Mouse (Mus musculus) liver, embryonic 12.5 days (tissue): ENCODE measurements around the gene Bicdl2. TPM values are rescaled to one million over a fixed set of nuclear protein-coding genes. Genes with fewer than 3 reads are reported as not detected.

Experiments used
- ATAC-seq: fragments of 200-750 bp; cut with Nextera tagmentation; 2 replicates; pipeline ENCODE4 v1.8.0; 2017; ENCODE audit warnings: moderate number of reproducible peaks, mild to moderate bottlenecking, moderate library complexity
- H3K27ac ChIP-seq: fragments of 300-500 bp; sonication (generic); 2 replicates; pipeline ENCODE4 v1.5.1; 2016; ENCODE audit warnings: mild to moderate bottlenecking
- H3K27me3 ChIP-seq: fragments of 300-500 bp; sonication (generic); replicated peaks from 2 replicates; pipeline ENCODE4 v1.6.1; 2016; ENCODE audit warnings: mild to moderate bottlenecking, moderate library complexity
- H3K36me3 ChIP-seq: fragments of 300-500 bp; sonication (generic); 2 replicates; pipeline ENCODE4 v1.6.1; 2016; ENCODE audit warnings: mild to moderate bottlenecking, moderate library complexity
- H3K4me1 ChIP-seq: fragments of 300-500 bp; sonication (generic); 2 replicates; pipeline ENCODE4 v1.6.1; 2016
- H3K4me2 ChIP-seq: fragments of 300-500 bp; sonication (generic); 2 replicates; pipeline ENCODE4 v1.6.1; 2016; ENCODE audit warnings: mild to moderate bottlenecking, moderate library complexity
- H3K4me3 ChIP-seq: fragments of 300-500 bp; sonication (generic); 2 replicates; pipeline ENCODE4 v1.5.1; 2016; ENCODE audit warnings: mild to moderate bottlenecking, moderate library complexity
- H3K9ac ChIP-seq: fragments of 300-500 bp; sonication (generic); 2 replicates; pipeline ENCODE4 v1.6.1; 2016; ENCODE audit warnings: mild to moderate bottlenecking, moderate library complexity
- H3K9me3 ChIP-seq: fragments of 300-500 bp; sonication (generic); replicated peaks from 2 replicates; pipeline ENCODE4 v1.6.1; 2016; ENCODE audit warnings: mild to moderate bottlenecking, moderate library complexity
- WGBS: fragments of 180-500 bp; shearing (Covaris S2); methylation state at CpG from one replicate; pipeline ENCODE4 v1.1.7; 2016; ENCODE audit not compliant: insufficient replicate concordance; 5-methylcytosine and 5-hydroxymethylcytosine counted together
- polyA plus RNA-seq: library from polyadenylated mRNA; unstranded; fragments of >200 nt; fragmentation: Nextera tagmentation; extraction: Ambion mirVana; gene quantifications from 2 replicates; pipeline ENCODE4 v1.2.1, GENCODE M21; 2016

The Bicdl2 gene
- polyA plus RNA-seq, 1 experiment from 2014 or later, result not detected

DNA sequence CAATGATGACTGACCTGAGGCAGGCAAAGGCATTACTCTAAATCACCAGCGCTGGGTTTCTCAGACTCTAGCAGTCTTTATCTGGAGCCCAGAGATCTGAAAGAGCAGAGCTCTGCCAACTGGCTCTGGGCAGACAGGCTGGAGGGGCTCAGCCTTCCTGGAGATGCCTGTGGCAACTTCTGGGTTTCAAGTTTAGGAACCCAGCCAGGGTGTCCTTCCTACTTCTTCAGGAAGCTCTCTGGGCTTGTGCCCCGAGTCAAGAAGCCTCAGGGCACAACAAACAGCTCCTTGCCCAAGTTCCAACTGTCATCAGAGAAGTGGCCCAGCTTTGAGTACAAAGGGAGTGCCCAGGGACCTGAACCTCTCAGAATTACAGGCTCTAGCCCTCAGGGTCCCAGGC lies 5.9 kb upstream of the Bicdl2 start:
- peaks cover 32% of the 10 kb centered on the region for H3K27me3 ChIP-seq
- 33% methylated on average over 2 of the region's 2 CpGs for WGBS
- no peak for ATAC-seq

DNA sequence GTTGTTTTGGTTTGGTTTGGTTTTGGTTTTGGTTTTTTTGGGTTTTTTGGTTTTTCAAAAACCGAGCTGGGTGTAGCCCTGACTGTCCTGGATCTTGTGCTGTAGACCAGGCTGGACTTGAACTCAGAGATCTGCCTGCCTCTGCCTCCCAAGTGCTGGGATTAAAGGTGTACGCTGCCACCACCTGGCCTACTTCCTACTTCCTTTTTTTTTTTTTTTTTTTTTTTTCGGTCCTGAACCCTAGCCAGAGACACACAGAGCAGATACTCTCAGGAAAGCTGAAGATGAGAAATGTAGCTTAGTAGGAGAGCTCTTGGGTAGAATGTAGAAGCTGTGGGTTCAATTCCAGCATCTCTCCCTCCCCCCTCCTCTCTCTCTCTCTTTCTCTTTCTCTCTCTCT lies 1.9 kb upstream of the Bicdl2 start:
- Histone ChIP-seq H3K4me1 (no peaks in the 10 kb centered on the region), H3K27ac (no peak overlapping the region), H3K9ac (no peak overlapping the region), H3K36me3 (no peaks in the 10 kb centered on the region), H3K4me2 (no peak overlapping the region), H3K27me3 (peaks cover 65% of the 10 kb centered on the region), H3K4me3 (no peak overlapping the region), H3K9me3 (no peaks in the 10 kb centered on the region)
- ATAC-seq, result no peak
- 56% methylated on average over 3 of the region's 3 CpGs for WGBS

More for the DNA sequence above, 5.9 kb upstream of the Bicdl2 start:
- H3K27ac ChIP-seq, result no peak overlapping the region
- no peaks in the 10 kb centered on the region for H3K36me3 ChIP-seq
- no peaks in the 10 kb centered on the region for H3K4me1 ChIP-seq
- no peak overlapping the region for H3K4me3 ChIP-seq
- no peak overlapping the region for H3K4me2 ChIP-seq
- H3K9me3 ChIP-seq, result no peaks in the 10 kb centered on the region
- no peak overlapping the region for H3K9ac ChIP-seq

DNA sequence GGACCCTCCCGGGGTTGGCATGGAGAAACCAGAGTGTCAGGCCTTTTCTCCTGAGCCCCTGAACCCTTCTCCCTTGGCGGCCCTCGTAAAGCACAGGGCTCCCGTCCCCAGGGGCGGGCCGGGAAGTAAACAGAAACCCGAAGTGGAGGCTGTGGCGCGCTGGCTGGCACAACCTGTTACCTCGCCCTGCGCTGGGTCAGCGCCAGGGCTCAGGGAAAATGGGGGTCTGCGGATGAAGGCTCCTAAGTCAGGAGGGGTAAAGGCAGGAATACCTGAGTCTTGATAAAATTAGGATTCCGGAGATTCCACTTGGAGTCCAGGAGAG lies 532 bp downstream of the Bicdl2 start:
- Histone ChIP-seq H3K4me2 (peak overlapping the region; percentile 15; the same call in 1 of the 2 replicates), H3K9me3 (no peaks in the 10 kb centered on the region), H3K36me3 (no peaks in the 10 kb centered on the region), H3K9ac (no peak overlapping the region), H3K4me3 (peak overlapping the region; percentile 3; the same call in 1 of the 2 replicates), H3K27ac (no peak overlapping the region), H3K4me1 (no peaks in the 10 kb centered on the region), H3K27me3 (peaks cover 62% of the 10 kb centered on the region)
- no peak for ATAC-seq
- WGBS, result 7% methylated on average over 14 of the region's 14 CpGs

DNA sequence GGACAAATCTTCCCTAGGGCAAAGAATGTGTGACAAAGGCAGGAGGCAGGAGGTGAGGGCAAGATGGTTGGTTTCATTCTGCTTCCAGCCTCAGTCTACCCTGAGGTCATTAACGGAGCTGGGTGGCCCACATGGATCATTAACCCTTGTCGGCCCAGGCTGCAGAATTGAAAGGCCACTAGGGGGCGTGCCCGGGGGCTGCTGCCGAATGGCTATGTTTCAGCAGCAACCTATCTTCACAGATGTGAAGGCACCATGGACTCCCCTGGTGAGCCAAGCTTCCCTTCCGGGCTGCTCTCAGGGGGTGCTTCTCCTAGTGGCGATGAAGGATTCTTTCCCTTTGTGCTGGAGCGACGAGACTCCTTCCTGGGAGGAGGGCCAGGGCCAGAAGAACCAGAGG lies 1.2 kb downstream of the Bicdl2 start:
- Histone ChIP-seq H3K9ac (no peak overlapping the region), H3K4me1 (no peaks in the 10 kb centered on the region), H3K9me3 (no peaks in the 10 kb centered on the region), H3K27me3 (peaks cover 62% of the 10 kb centered on the region), H3K4me2 (no peak overlapping the region), H3K27ac (no peak overlapping the region), H3K36me3 (peaks cover 2% of the 10 kb centered on the region), H3K4me3 (no peak overlapping the region)
- ATAC-seq, result no peak
- 2% methylated on average over 9 of the region's 9 CpGs for WGBS

DNA sequence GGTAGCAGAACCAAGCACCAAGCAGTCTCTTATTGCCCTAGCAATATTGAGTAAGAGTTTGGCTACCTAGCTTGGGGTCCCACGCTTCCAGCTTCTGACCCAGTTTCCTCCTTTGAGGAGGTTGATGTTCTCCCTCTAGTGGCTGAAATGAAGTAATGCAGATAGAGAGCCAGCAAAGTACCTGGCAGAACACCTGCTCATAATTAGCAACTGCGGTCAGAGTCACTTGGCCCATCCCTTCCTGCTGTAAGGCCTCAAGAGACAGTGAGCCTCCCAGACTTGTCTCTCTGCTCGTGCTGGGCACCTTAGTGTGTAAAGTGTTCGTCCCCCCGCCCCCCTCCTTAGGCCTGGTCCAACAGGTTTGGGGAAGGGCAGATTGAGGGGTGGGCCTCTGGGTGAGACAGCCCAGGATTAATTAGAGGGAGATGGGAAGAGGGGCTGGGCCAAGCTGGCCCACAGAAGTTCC lies 4.3 kb downstream of the Bicdl2 start:
- 27% methylated on average over 5 of the region's 5 CpGs for WGBS
- Histone ChIP-seq H3K4me3 (no peak overlapping the region), H3K9ac (no peak overlapping the region), H3K27me3 (peaks cover 42% of the 10 kb centered on the region), H3K36me3 (peaks cover 33% of the 10 kb centered on the region), H3K27ac (no peak overlapping the region), H3K9me3 (no peaks in the 10 kb centered on the region), H3K4me2 (no peak overlapping the region), H3K4me1 (no peaks in the 10 kb centered on the region)
- no peak; the same call in 1 of the 2 replicates for ATAC-seq

DNA sequence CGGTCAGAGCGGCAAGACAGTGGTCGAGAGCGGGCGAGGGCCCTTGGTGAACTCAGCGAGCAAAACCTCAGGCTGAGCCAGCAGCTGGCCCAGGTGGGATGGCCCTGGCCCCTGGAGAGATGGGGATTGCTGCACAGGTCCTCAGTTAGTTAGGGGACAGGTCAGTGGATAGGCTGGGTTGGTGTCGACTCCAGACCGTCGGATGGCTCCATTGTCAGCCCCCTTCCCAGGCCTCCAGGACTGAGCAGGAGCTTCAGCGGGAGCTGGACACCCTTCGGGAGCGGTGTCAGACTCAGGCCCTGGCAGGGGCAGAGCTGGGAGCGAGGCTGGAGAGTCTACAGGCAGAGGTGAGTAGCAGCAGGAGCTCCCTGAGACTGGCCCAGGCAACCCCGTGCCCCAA lies 5.2 kb downstream of the Bicdl2 start:
- 82% methylated on average over 14 of the region's 14 CpGs for WGBS
- H3K27ac ChIP-seq, result no peak overlapping the region
- H3K9me3 ChIP-seq, result no peaks in the 10 kb centered on the region
- H3K4me2 ChIP-seq, result no peak overlapping the region
- no peaks in the 10 kb centered on the region for H3K4me1 ChIP-seq
- no peak for ATAC-seq
- peaks cover 32% of the 10 kb centered on the region for H3K27me3 ChIP-seq
- H3K9ac ChIP-seq, result no peak overlapping the region
- H3K36me3 ChIP-seq, result peaks cover 42% of the 10 kb centered on the region
- H3K4me3 ChIP-seq, result no peak overlapping the region

DNA sequence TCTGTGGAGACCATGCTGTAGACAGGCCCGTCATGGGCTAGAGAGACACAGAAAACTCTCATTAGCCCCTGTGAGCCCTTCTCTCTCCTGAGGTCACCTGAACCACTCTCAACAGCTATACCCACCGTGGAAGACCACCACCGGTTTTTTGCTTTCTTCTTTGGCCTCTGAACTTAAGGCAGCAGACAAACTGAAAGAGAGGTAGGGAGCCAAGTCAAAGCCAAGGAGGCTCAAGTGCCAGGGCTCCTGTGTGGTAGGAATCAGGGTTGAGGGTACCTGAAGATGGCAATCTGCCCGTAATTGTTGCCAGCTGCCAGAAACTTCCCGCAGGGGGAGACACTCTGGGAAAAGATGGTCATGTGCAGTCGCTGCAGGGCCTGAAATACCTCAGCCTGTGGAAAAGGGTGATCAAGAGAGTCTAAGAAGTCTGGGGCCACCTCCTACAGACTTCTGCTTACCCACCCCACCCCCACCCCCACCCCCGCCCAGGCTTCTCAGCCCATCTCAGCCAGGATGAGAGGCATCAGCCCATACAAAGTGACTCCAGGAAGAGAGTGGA lies 10.3 kb downstream of the Bicdl2 start:
- H3K9me3 ChIP-seq, result no peaks in the 10 kb centered on the region
- no peak overlapping the region for H3K4me3 ChIP-seq
- no peak overlapping the region for H3K4me2 ChIP-seq
- no peak overlapping the region for H3K9ac ChIP-seq
- ATAC-seq, result no peak
- H3K4me1 ChIP-seq, result peaks cover 35% of the 10 kb centered on the region
- peaks cover 10% of the 10 kb centered on the region for H3K27me3 ChIP-seq
- H3K36me3 ChIP-seq, result peaks cover 44% of the 10 kb centered on the region
- WGBS, result 81% methylated on average over 7 of the region's 7 CpGs
- no peak overlapping the region for H3K27ac ChIP-seq

DNA sequence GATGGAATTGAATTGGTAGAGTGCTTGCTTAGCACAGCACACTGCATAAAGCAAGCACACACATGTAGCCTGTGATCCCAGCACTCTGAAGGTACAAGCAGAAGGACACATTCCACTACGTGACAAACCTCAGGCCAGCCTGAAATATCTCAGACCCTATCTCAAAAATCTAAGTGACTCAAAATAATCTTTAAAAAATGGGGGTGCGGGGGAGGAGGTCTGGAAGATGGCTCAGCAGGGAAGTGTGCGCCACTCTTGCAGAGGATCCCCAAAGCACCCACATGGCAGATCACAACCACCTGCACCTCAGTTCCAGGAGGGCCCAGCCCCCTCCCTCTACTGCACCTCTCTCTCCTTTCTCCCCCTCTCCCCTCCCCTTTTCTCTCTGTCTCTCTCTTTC lies 11.2 kb downstream of the Bicdl2 start:
- no peak overlapping the region for H3K9ac ChIP-seq
- H3K4me2 ChIP-seq, result no peak overlapping the region
- H3K9me3 ChIP-seq, result no peaks in the 10 kb centered on the region
- H3K4me3 ChIP-seq, result no peak overlapping the region
- peaks cover 44% of the 10 kb centered on the region for H3K4me1 ChIP-seq
- H3K36me3 ChIP-seq, result peaks cover 42% of the 10 kb centered on the region
- no peak for ATAC-seq
- 82% methylated on average over 3 of the region's 3 CpGs for WGBS
- H3K27me3 ChIP-seq, result peaks cover 19% of the 10 kb centered on the region
- no peak overlapping the region for H3K27ac ChIP-seq

DNA sequence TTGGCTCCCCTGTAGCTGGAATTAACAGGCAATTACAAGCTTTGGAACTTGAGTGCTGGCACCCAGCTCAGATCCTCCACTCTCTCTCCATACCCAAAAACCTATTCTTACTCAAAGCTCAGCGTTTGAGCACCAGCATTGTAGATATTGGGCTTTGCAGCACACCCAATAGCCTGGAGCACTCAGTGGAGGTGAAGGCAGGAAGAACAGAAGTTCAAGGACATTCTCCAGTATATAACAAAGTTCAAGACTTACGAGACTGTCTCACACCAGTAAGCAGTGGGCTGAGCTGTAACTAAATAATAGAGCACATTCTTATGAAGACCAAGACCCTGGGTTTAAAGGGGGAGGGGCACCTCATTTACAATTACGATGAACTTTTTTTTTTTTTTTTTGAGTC lies 12.5 kb downstream of the Bicdl2 start:
- WGBS, result 39% methylated on average over 3 of the region's 3 CpGs
- Histone ChIP-seq H3K36me3 (peaks cover 29% of the 10 kb centered on the region), H3K4me1 (peaks cover 56% of the 10 kb centered on the region), H3K4me3 (peak overlapping the region; percentile 65), H3K27ac (no peak overlapping the region), H3K9me3 (no peaks in the 10 kb centered on the region), H3K4me2 (peak overlapping the region; percentile 72), H3K9ac (peak overlapping the region; percentile 64; the same call in 1 of the 2 replicates), H3K27me3 (peaks cover 32% of the 10 kb centered on the region)
- ATAC-seq, result no peak

DNA sequence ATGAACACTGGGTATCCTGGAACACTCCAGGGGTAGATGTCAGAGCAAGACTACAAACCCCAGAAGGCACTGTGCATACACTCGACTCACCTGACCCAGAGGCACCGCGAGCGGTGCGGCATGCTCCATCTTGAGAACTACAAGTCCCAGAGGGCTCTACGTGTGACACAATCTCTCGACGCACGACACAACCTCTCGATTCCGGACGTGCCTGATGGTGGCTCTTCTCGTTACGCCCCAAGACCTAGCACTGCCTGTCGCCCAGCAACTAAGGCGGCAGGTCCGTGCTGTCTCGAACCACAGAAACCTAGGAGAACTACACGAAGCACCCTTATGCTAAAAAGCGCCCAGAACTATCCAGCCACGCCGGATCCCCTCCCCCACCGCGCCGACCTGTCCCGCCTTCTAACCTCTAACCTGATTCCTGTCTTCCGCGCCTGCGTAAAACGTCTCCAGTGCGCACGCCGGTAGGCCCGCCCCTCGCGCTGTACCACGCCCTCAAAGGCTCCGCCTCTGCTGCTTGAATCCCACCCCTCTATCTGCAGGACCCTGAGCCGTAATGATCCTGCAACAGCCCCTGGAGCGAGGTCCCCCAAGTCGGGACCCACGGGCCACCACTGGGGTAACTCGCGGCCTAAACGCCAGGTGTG lies 13.2 kb downstream of the Bicdl2 start, which contains the start of the genes Hcfc1r1 and Thoc6:
Hcfc1r1 (plus strand) TSS at position 173 of the 650 bp plus-strand sequence.
Thoc6 (minus strand) TSS at position 459 of the 650 bp plus-strand sequence.
- WGBS, result under 1% methylated on average over 45 of the region's 45 CpGs
- peak within 1 kb of the TSS; percentile 65 for H3K4me3 ChIP-seq
- H3K4me1 ChIP-seq, result peaks cover 57% of the 10 kb centered on the region

DNA sequence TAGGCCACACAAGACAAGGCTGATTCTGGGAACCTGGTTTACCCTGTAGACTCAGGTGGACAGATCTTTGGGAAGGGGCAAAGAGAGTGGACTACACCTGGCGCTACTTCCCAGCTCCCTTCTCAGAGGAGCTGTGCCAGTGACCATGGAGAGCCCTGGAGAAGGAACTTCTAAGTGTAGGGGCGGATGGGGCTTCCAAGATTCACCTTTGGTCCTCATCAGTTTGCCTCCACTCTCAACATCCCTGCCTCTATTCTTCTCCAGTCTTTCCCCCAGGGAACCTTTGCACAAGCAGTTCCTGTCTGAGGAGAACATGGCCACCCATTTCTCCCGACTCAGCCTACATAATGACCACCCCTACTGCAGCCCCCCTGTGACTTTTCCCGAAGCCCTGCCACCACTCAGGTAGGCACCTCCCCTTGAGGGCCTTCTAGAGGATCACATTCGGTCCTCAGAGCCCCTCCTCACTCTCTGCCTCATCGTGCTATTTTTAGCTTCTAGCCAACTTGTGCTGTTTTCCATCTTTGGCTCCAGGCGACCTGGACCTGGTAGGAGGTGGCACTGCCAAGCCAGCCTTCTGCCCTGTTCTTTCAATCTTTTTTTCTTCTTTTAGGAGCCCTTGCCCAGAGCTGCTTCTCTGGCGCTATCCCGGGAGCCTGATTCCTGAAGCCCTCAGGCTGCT lies 14.1 kb downstream of the Bicdl2 start:
- Histone ChIP-seq H3K9me3 (no peaks in the 10 kb centered on the region), H3K36me3 (peaks cover 13% of the 10 kb centered on the region), H3K27me3 (peaks cover 48% of the 10 kb centered on the region), H3K27ac (0 out of 2 replicates have a peak overlapping the region, but pooled peaks have one; percentile 55), H3K4me1 (peaks cover 61% of the 10 kb centered on the region), H3K4me2 (peak overlapping the region; percentile 72), H3K4me3 (peak overlapping the region; percentile 65), H3K9ac (peak overlapping the region; percentile 64)
- 30% methylated on average over 9 of the region's 9 CpGs for WGBS
- 0 out of 2 replicates have a peak, but pooled peaks have one; percentile 2 for ATAC-seq

More for the DNA sequence above, 13.2 kb downstream of the Bicdl2 start, which contains the start of the genes Hcfc1r1 and Thoc6:
- ATAC-seq, result peak; percentile 95
- H3K9me3 ChIP-seq, result no peaks in the 10 kb centered on the region
- peak within 1 kb of the TSS; percentile 64 for H3K9ac ChIP-seq
- peak within 1 kb of the TSS; percentile 55 for H3K27ac ChIP-seq
- H3K27me3 ChIP-seq, result peaks cover 40% of the 10 kb centered on the region
- H3K4me2 ChIP-seq, result peak within 1 kb of the TSS; percentile 72
- peaks cover 21% of the 10 kb centered on the region for H3K36me3 ChIP-seq

DNA sequence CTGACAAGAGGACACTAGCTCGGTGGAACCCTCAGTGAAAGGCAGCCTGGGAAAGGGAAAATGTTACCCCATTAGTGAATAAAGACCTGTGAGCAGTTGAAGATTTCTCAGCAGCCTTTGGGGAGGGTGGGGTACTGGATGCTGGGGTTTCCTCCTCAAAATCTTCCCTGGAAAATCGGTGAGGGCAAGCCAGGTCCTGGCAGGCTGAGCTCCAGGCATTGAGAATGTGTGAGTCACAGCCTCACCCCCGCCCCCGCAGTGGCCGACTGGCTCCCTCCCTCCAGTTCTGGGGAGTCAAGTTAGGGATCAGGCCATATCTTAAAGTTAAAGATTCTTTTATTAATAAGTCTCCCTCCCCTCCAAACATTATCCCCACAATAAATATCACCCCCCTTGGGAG lies 14.8 kb downstream of the Bicdl2 start:
- peaks cover 62% of the 10 kb centered on the region for H3K4me1 ChIP-seq
- no peak overlapping the region for H3K4me3 ChIP-seq
- no peak for ATAC-seq
- H3K4me2 ChIP-seq, result no peak overlapping the region
- peaks cover 6% of the 10 kb centered on the region for H3K36me3 ChIP-seq
- peaks cover 55% of the 10 kb centered on the region for H3K27me3 ChIP-seq
- H3K9ac ChIP-seq, result no peak overlapping the region
- H3K9me3 ChIP-seq, result no peaks in the 10 kb centered on the region
- 30% methylated on average over 5 of the region's 5 CpGs for WGBS
- H3K27ac ChIP-seq, result no peak overlapping the region
